Mouse (Mus musculus): Measurements from ENCODE around the gene Retsat.
A peak's percentile ranks its signal among the peaks of the same experiment; 100 is the strongest.

Gene Retsat

DNA sequence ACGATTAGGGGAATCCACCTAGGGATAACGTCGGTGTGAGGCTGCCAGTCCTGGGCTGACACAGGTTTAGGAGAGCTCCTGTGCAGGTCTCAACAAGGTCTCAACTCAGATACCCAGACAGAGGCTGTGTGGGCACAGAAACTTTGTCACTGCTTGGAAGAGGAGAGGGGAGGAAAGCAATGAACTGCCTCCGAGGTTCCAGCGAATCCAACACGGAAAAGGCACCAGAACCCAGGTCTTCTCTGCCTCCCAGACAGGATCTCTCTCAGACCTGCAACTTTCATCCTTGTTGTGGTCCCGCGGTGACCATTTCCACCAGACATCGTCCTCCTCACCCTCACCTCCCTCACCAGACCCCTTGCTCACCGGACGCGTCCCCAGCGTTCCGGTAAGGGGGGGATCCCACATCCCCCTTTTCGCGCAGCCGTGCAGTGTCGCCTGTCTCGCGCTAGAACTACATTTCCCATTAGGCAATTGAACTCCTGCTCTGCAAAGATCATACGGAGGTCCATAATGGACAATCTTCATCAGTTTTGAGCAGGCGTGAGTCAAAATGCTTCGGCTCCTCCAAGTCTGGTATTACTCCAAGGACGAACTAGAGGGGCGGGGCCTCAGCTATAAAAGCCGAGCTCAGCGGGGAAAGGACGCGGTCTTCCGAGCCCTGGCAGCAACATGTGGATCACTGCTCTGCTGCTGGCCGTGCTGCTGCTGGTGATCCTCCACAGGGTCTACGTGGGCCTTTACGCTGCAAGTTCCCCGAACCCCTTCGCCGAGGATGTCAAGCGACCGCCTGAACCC is at the start of gene Retsat, which contains the start of gene Elmod3:
Gene Retsat (plus strand): TSS at position 520 of the 798 bp plus-strand sequence.
Gene Elmod3 (minus strand): TSS at position 458 of the 798 bp plus-strand sequence.
- DNase-seq = peak; percentile 94 to 97

DNA sequence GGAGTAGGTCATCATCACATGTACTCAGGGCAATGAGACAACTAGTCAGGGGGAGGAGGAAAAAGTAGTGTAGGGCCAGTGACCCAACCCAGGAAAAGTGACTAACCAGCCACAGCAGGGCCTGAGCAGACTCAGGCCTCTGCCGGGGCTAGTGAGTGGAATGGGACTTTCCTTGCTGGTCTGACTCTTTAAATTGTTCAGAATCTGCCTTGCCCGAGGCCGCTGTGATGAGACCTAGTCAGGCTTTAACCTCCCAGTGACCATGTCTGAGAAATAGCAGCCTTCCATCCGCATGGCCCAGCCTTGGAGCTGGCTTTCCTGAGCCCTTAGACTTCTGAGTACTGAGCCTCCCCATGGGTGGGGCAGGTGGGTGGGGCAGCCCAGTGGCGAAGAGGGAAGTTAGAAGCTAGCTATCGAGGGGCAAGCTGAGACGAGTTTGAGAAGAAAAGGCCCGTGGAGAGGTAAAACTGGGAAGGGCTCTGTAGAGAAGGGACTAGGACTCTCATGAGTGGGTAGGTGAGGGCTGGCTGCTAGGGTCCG is 49.2 kb upstream of the Retsat start:
- DNase-seq = peak; percentile 69 to 72

DNA sequence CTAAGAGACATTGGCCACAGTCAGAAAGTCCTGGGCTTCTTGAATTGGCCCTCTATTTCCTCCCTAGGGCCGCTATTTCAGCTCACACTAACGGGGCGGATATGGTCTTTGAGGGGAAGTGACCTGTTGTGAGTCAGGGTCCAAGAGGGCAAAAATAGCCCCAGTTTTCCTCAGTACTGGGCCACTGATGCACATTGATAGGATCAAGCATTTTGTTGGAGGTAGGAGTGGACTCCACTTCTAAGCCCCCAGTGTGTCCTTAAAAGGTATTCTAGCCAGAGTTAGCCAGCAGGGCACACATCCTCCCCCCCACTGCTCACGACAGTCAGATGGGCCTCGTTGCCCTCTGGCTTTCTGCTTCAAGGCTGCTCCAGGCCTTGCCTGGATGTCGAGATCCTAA is 48.2 kb upstream of the Retsat start:
- DNase-seq = no peak

DNA sequence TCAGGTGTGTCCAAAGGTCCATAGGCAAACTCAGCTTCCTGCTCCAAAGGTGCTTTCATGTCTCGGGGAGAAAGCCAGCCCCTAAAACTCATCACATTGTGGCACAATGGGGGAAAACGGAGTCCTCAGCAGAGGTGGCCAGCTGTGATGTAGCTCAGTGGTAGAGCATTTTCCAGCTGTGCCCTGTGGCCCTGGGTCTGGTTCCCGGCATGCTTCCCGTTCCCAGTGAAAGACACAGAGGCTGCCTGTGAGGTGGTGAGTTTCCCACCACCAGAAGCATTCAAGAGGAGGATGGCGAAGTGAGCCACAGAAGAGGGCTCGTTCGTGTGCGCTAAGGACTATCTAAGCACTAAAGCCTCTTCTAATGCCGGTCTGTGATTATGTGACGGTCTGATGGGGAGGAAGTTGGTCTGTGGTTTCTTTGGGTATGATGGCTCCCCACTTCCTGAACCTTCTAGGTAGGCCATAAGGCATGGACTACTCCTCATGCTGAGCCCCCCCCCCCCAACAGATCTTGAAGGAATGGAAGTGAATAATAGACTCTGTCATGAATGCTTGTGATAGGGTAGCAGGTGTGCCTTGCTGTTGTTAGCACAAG is 47.7 kb upstream of the Retsat start:
- no peak for DNase-seq

DNA sequence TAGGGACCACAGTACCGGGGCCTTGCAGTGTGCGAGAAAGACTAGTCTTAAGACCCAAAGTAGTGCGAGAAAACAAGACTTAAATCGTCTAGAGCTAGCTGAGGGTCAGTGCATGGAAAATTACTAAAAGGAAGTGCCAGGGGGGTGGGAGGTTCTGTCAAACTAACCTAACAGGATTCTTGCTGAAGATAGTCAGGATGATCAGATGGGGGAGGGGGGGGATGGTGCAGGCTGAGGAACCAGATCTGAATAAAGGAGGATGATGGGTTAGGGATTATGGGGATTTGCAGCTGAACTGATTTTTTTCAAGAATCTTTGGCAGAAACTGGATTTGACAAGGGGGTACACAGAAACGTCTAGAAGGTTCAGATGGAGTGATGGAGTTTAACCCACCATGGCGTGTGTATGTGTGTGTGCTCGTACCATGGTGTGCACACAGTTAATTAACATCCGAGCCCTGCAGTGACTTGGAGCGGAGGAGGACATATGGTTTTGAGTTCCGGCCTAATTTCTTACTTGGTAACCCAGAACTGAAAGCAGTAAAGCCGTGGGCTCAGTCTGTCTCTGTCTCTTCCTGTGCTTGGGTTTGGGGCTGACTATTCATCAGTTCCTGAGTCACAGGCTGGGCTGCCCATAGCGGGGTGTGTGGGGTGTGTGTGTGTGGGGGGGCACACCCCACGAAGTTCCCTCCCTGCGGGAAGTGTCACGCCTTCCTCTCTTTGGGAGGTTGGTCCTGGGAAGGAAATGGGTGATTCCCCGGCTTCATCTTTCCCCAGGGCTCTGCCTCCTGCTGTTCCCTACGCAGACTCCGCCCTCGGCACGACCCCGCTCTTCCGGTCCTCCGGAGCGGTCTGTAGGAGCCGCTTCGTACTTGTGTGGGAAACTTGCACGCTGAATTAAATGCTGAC is 45.9 kb upstream of the Retsat start:
- DNase-seq = peak; percentile 80 to 87

DNA sequence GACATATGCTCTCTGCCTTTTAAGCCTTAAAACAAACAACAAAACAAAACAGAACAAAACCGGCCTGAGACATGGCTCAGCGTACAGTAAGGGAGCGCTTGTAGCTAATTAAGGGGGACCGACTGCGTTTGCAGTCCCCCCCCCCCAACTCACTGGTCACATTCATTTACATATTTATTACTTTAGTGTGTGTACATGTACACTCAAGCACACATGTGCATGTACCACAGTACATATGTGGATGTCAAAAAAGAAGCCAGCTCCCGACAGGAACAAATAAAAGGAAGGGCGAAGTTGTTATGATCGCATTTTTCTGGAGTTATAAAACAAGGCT is 45.2 kb upstream of the Retsat start:
- DNase-seq = no peak

DNA sequence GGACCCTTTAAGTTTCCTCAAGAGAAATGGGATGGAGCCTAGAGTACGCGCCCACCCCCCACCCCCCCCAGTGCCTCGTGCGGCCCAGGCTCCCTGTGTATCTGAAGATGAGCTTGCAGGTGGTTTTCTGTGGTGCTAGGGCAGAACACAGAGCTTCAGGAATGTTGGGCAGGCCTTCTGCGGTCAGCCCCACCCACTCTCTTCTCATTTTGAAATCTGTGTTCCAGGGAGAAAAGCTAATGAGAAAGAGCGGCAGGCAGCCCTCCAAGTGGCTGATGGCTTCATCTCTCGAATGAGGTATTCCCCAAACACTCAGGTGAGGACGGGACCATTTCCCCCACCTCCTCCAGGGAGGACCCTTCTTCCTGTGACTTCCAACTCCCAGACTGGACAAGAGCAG is 37.5 kb upstream of the Retsat start:
- peak; percentile 34 to 58 for DNase-seq

DNA sequence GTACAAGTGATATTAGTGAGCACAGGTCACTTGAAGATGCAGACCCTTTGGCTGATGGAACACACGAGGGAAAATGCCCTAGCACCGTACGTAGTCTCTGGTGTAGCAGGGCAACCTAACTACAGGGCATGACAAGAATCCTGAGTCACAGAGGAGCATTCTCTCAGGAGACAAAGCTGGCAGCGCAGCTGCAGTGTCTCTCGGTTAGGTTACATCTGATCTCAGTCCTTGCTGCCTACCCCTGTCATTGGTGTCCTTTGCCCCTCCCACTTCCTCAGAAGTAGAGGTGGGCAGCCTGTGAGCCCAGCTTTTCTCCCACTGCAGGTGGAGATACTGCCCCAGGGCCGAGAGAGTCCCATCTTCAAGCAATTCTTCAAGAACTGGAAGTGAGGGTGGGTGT is 35.8 kb upstream of the Retsat start:
- DNase-seq = no peak

DNA sequence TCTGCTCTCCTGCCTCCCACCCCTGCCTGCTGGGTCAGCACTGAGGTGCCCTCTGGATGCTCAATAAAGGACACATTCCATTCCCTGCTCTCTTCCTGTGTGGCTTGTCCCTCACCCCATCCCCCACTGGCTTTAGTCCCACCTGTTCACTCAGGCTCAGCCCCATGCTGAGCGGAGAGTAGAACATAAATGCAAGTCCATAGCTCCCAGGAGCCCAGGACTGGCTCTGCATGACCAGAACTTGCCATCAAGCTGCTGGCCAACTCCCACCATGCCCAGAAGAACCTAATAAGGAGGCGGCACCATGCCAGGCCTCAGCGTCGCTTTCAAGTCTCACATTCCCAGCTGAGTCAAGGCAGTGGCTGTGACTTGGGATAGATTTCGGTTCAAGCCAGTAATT is 35.4 kb upstream of the Retsat start:
- DNase-seq = no peak

DNA sequence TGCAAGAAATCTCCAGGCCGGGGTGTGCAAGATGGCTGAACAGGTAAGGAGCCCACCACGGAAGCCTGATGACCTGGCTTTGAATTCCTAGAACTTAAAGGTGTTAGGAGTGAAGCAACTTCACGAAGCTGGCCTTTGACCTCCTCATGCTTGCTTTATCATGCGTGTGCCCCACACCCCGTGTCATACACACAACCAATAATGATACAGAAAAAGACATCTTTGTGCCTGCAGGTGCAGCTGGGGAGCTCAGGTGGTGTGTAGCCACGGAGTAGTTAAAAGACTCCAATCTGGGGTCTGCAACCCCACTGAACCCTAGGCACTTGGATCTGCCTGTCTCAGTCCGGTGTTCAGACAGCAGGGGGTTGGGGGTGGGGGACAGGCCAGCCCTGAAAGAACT is 32.8 kb upstream of the Retsat start:
- DNase-seq = no peak

DNA sequence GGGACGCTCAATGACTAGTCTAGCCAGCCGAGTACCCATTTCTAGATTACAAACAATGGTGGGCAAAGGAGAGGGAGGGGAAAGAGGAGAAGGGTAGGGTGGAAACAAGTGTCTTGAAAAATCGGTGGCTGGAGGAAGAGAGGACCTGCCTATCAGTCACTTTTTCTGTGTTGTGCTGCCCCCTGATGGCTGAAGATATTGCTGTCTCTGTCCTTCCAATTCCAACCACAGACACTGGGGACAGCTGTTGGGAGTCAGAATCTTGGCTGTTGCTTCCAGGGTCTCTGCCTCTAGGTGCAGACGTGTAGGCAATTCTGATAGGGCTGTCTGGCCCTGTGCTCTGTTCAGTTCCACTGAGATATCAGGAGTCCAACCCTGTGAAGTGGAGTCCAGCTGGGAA is 32.2 kb upstream of the Retsat start:
- peak; percentile 82 to 86 for DNase-seq

DNA sequence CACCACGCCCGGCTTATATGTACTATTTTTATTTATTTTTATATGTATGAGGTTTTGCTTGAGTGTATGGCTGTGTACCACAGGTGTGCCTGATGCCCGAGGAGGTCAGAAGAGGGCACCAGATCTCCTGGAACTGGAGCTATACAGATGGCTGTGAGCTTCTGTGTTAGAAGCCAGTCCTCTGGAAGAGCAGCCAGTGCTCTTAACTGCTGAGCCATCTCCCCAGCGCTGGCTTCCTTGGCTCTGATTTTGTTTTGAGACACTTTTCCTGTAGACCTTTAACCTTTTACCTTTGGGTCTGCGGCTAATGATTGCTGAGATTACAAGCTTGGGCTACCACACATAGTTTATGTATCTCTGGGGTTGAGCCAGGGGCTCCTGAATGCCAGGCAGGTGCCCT is 30.8 kb upstream of the Retsat start:
- DNase-seq = no peak

DNA sequence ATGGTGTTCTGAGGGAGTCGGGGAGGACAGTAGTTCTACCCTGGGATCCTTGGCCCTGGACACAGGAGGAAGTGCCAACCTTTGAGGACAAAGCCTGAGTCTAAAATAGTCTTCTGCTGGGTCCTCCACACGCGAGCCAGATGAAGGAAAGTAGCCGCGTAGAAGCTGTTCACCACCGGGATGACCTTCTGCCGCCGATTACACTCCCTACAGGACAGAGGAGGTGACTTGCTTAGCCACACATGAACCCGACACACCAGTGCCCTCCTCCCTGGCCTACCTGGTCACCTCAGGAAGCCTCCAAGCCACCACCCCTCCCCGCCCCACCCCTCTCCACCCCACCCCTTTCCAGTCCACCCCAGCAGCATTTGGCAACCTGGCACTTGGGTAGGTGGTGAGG is 29.5 kb upstream of the Retsat start:
- DNase-seq = no peak

DNA sequence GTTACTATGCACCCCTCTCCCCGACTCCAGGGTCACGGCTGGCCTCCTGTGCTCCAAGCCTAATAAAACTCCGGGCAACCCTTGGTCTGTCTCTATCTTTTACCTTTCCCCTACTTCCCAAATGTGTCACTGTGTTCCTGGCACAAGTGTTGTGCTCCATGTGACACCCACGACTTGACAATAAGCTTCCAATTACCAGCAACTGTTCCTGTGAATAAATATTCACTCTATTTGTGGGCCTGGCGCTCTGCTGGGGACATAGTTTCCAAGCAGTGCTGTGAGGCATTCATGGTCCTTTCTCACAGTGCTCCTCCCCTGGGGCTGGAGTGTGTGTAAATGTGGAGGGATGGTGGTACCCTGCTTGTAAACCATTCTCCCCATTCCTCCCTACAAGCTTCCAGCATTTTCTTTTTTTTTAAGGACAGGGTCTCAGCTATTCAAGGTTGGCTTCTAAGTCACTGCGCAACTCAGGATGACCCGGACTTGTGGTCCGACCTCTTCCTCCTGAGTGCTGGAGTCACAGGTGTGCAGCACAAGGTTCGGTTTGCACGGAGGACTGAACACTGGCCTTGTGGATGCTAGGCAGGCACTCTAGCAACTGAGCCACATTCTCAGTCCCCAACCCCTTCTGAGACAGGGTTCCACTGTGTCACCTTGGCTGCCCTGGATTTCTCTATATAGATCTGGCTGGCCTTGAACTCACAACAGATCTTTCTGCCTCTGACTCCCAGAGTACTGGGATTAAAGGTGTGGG is 27.5 kb upstream of the Retsat start:
- DNase-seq = no peak

DNA sequence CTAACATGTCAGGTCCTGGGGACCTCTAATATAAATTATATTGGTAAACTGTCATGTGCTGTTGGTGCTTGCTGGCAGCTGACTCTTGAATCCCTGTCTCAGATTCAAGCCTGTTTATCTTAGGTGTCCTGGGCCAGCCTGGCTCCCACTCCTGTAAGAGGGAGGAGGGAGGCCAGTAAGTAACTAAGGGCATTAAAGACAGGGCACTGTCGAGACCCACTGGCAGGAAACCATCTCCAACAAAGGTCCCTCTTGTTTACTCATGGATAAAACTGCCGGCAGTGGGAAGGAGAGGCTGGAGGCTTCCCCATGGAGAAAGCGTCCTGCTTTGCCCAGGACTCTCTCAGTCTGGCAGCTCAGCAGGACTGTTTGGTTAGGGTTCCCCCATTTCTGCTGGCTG is 26.4 kb upstream of the Retsat start:
- no peak for DNase-seq

DNA sequence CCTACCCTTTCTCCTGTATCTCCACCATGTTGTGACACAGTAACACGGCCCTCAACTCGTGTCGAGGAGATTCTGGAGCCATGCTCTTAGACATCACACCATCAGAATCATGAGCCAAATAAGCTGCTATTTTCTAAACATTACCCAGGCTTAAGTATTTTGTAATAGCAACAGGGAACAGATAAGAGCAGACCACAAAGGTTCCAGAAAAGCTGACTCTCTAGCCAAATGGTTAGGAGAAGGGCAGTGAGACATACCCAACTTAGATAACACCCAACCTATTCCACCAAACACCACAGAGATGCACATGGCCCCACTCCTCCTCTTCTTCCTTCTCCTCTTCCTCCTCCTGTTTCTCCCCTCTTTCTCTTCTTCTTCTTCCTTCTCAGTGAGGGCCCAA is 22.2 kb upstream of the Retsat start:
- DNase-seq = no peak

DNA sequence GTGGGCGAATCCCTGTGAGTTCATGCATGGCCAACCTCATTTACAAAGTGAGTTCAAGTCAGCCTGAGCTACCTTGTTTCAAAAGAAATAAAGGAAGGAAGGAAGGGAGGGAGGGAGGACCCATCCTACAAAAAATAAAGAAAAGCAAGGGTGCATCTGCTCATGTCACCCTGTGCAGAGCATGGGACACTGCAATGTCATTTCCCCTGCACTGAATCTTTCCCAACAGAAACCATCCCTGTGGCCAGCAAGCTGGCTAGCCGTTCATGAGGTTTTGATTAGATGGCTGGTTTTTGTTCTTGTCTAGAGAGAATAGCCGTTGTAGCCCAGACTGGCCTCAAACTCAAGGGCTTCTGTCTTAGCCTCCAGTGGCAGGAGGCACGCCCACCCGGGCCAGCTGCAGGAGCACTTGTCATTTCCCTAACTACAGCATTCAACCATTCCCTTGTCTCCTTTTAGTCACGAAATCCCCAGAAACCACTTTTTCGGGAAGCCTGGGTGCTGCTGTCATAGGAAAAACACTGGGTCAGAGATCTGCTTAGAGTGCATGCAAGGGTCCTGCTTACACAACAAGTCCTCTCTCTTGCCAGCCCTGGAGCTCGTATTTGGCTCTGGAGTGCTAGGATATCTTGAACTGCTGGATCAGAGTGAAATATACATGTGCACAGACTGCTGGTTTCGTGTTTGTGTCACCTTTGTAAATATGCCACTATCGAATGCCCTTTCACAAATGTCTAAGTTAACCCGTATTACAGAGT is 16.5 kb upstream of the Retsat start:
- DNase-seq = peak in 1 of 2 experiments; percentile 30

DNA sequence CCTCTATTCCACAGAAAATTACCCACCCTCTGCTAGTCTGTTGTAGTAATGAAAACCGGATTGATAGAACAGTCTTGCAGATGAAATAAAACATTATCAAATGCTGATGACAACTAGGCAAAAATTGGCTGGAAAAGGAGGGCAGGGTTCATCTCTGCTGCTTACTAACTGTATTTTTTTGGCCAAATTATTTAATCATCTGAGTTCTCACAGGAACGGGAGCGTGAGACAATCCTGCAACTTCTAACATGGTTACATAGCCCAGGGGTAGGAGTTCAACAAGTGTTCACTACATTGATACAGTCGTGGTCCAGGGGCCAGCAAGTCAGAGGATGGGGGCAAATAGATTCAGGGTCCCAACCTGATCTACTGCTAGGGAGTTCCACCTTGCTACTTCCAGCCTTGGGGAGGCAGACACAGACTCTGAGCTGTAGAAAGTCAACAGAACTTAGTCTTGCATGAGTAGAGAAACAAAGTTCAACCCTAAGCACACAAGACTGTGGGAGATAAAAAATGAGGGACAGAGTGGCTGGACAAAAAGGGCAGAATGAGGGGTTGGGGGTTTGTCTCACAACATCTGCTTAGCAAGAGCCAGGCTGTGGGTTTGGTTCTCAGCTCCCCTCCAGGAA is 14.9 kb upstream of the Retsat start:
- no peak for DNase-seq

DNA sequence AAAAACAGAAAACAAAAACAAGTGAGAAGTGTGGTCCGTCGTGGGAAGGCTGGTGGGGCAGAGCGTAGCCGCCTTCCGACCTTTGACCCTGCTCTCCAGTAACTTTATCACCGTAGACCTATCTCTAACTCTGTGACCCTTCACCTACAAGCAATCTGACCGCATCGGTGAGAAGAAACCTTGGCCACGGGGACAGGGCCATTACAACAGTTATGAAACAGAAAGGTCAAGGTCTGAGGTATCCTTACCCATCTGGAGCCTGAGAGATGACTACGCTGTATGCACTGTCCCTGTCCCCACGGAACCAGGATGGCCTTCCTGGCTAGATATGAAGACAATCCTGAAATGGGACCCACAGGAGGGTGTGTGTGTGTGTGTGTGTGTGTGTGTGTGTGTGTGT is 14.1 kb upstream of the Retsat start:
- no peak for DNase-seq

DNA sequence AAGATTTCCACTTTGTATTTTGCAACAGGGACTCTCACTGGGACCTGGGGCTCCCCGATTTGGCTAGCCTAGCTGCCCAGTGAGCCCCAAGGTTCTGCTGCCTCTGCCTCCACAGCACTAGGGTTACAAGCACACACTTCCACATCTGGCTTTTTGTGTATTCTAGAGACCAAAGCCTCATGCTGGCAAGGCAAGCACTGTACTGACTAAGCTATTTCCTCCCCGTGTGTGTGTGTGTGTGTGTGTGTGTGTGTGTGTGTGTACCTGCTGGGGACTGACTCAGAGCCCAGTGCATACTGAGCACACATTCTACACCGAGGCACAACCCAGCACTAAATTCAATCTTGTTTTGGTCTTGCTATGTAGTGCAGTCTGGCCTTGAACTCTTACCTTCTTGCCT is 11.6 kb upstream of the Retsat start:
- no peak for DNase-seq

DNA sequence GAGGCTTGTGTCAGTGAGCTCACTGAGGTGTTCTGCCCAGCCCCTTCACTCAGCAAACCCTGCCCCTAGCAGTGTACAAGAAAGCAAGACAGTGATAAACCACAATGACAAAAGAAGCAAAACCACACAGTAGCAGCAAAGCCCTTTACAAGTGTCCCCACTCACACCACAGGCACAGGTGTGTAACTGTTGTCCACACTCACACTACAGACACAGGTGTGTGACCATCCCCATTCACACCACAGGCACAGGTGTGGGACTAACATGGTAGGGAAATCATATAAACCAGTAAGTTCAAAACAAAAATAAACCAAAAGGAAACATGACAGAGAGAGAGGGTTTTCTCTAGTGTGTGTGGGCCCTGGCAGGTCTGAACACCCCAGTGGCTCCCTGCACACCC is 10.0 kb upstream of the Retsat start:
- no peak for DNase-seq

All from lung, adult 18-20 months (tissue).